In the genomic region with DNA sequence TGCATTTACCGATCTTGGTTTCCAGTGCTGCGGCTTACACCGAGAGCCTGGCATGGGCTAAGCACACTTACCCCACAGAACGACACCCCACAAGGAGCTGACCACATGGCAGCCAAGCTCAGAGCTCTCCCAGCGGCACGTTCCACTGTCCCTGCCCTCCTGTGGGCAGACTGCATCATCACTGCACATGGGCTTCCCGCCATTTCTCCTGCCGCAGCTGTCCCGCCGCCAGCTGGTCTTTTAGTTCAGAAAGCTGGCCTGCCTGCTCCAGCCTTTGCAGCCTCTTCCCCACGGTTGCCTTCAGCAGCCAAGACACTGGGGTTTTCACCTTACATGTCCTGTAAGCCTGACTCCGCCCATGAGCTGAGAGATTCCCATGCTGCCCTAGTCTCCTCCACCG, we compare ENCODE assay signal across 20 mouse cellular contexts. TPM values are rescaled to one million over a fixed set of nuclear protein-coding genes. Genes with fewer than 3 reads are reported as not detected.
A peak's percentile ranks its signal among the peaks of the same experiment; 100 is the strongest.
DNase-seq lines count a peak whose midpoint lies in the region; ATAC-seq lines count a peak whose summit lies in the region.
"Had no signal": no experiment of that assay in that cellular context is flagged by ENCODE, and none has a peak within 500 bp of the region (broad histone marks: within the 10 kb centered on the region; RNA-seq: fewer than 3 reads in every experiment).

No protein-coding gene starts in this region.

- intact Hi-C loops in left cerebral cortex, postnatal 4 days (cut with DNase I): no loop called here

- ATAC-seq in megakaryocyte progenitor cell, adult 5-6 weeks (replicated peaks; ENCODE audit: poor library complexity): no peak
- ATAC-seq: CD4-positive, CD25-positive, alpha-beta regulatory T cell, adult 4 months; forebrain, embryonic 14.5 days; forebrain, embryonic 16.5 days had no signal

- peak; percentile 53 to 55 for DNase-seq in cerebellum, postnatal 10 days
- no peak for DNase-seq in cerebellum, postnatal 25 days
- peak; percentile 53 for DNase-seq in left cerebral cortex, postnatal 4 days
- DNase-seq in left cerebral cortex, adult 8-10 months (ENCODE audit: low spot score in 2 of 2): no peak
- peak; percentile 8 for DNase-seq in lung, postnatal 14 days
- no peak for DNase-seq in lung, postnatal 36 days
- DNase-seq: adrenal gland, adult 2 months; adrenal gland, postnatal 10 days; adrenal gland, postnatal 25 days; B cell, adult 2 months; cerebellum, adult 11 months; cerebellum, adult 18-20 months; cerebellum, adult 8-10 months; cerebellum, adult 9-11 months; cerebellum, postnatal 36 days; embryo, embryonic 11 days had no signal

RNA-seq across cellular contexts. Expression of a gene that starts 30.0 kb away (rescaled TPM):
- total RNA-seq in left cerebral cortex, postnatal 4 days (2021): 10 to 100 TPM; 67.7 to 68.4 TPM
- 10 to 100 TPM; 82.5 to 88.8 (median 85.0) TPM for total RNA-seq in left cerebral cortex, adult 8-10 months (2022)
- 26.5 and 26.6 TPM in 2 replicates for total RNA-seq in megakaryocyte progenitor cell, adult 5-6 weeks (2015)
- total RNA-seq in megakaryocyte progenitor cell, adult 5-6 weeks (2017): 16.7 and 18.5 TPM in 2 replicates

RNA-seq across cellular contexts. Expression of a gene that starts 30.1 kb away (rescaled TPM):
- 10 to 100 TPM; 61.6 to 63.0 TPM for total RNA-seq in left cerebral cortex, postnatal 4 days (2021)
- total RNA-seq in left cerebral cortex, adult 8-10 months (2022): 10 to 100 TPM; 53.3 to 58.4 (median 56.9) TPM
- 17.8 and 19.8 TPM in 2 replicates for total RNA-seq in megakaryocyte progenitor cell, adult 5-6 weeks (2015)
- total RNA-seq in megakaryocyte progenitor cell, adult 5-6 weeks (2017): 35.8 and 38.6 TPM in 2 replicates

RNA-seq across cellular contexts. Expression of a gene that starts 33.4 kb away (rescaled TPM):
- total RNA-seq in left cerebral cortex, postnatal 4 days (2021): 10 to 100 TPM; 26.8 to 28.8 TPM
- total RNA-seq in left cerebral cortex, adult 8-10 months (2022): 10 to 100 TPM; 19.0 to 21.0 (median 19.7) TPM
- total RNA-seq in megakaryocyte progenitor cell, adult 5-6 weeks (2015): 5.6 and 8.2 TPM in 2 replicates
- 14.4 and 20.6 TPM in 2 replicates for total RNA-seq in megakaryocyte progenitor cell, adult 5-6 weeks (2017)

RNA-seq across cellular contexts. Expression of a gene that starts 33.6 kb away (rescaled TPM):
- total RNA-seq in left cerebral cortex, postnatal 4 days (2021): 10 to 100 TPM; 72.5 to 75.3 TPM
- 10 to 100 TPM; 26.6 to 33.4 (median 29.9) TPM for total RNA-seq in left cerebral cortex, adult 8-10 months (2022)
- 3.2 and 7.0 TPM in 2 replicates for total RNA-seq in megakaryocyte progenitor cell, adult 5-6 weeks (2015)
- total RNA-seq in megakaryocyte progenitor cell, adult 5-6 weeks (2017): 8.1 and 8.6 TPM in 2 replicates

Comparison
In these comparisons a context has a peak if more than half of its experiments do, and no peak if none do; other contexts are left out.
1. DNase-seq: peak in cerebellum, postnatal 10 days (2 of 2), left cerebral cortex, postnatal 4 days (single experiment) and lung, postnatal 14 days (single experiment); none in cerebellum, postnatal 25 days (0 of 2), left cerebral cortex, adult 8-10 months (0 of 2) and lung, postnatal 36 days (single experiment).